Mouse (Mus musculus) right cerebral cortex, adult 18-20 months (tissue): ENCODE measurements at regions not wholly inside any gene's neighbourhood (a gene's known extent, or its start where the extent isn't known, plus 50 kb on each side); places are given as distances from the start of the nearest gene placed in this dataset.

Source experiments
- DNase-seq: peaks from one replicate; pipeline ENCODE4 v3.0.0; 2022; ENCODE audit warnings: mixed read lengths

- DNase-seq, result peak; percentile 26
Observed at GRCm38 (mm10) chr7:61615156-61615555, 731.2 kb upstream of the Ndn start.

DNA sequence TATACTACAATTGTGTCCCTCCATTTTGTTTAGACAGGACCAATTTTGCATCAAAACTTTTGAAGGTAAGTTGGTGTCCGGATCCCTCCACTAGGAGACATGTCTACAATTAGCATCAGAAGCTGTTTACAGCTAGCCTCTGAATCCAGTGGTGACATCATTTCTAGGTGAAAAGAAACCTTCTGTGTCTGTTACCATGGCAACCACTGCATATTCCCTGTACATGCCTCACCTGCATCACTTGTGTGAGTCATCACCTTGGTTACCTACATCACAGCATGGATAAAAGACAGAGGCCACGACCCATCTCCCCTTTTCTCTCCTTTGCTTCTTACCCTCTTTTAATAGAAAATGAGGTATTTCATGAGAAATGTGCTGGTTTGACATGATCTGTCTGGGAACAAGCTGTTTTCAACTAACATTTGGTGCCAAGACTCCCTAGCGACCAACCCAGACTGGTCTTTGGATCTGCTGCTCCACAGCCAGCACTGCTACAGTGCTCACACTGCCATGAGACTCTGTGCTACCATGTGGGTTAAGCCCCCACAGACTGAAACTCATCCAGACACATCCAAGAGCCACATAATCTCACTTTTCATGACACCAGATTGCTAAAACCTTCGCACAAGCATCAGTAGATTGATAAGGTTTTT is 701.4 kb upstream of the Ndn start:
- peak; percentile 0 for DNase-seq

DNA sequence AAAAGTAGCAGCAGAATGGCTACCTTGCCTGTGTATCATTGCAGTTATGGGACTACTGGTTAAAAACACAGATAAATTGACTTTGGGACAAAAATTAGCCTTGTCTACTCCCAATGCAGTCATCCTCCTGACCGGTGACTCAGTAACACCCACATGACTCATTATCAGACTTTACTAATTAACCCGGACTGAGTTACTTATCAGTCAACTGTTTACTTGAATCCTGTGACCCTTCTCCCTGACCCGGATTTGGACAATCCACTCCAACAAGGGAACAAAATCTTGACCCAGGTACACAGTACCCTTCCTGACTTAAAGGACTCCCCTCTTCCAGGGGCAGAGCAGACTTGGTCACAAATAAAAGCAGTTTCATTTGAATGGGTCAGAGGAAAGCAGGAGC is 688.3 kb upstream of the Ndn start:
- DNase-seq, result no peak

GRCm38 (mm10) chr7:61683080-61683479 is 663.3 kb upstream of the Ndn start:
- DNase-seq, result peak; percentile 29

- peak; percentile 39 for DNase-seq
Observed at GRCm38 (mm10) chr7:61685052-61685655, 661.2 kb upstream of the Ndn start.

DNA sequence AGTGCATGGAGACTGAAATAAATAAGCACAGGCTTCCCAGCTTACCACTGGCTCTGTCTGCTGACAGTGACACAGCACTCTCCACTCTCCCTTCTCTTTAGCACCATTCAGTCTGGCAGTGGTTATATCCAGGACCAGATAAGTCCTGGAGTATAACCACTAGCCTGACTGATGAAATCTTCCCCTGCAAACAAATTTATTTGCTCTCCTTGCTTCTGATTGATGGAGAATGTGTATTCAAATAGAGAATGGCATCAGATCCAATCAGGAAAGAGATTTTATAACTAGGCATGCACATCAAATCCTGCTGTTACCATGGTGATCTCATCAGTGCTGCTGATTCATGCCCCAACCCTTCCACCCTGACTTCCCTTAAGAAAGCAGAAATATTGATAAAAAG is 620.2 kb upstream of the Ndn start:
- peak; percentile 29 for DNase-seq

DNA sequence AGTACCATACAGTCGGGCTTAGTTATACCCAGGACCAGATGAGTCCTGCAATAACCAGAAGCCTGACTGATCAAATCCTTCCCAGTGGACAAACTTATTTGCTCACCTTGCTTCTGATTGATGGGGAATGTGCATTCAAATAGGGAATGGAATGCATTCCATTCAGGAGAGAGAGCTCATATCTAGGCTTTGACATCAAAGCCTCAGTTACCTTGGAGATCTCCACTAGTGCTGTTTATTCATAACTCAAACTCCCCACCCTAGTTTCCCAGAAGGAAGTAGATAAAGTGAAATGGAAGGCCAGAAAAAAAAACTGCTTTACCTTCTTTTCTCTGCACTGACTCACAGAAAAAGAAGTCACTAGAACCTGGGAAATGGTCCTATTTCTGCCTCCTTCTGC is 608.9 kb upstream of the Ndn start:
- no peak for DNase-seq

DNA sequence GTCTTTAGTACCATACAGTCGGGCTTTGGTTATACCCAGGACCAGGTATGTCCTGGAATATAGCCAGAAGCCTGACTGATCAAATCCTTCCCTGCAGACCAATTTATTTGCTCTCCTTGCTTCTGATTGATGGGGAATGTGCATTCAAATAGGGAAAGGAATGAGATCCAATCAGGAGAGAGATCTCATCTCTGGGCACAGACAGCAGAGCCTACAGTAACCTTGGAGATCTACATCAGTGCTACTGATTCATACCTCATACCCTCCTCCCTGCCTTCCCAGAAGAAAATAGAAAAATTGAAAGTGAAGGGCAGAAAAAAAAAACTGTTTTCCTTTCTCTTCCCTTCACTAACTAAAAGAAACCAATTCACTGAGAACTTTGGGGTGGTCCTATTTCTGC is 607.0 kb upstream of the Ndn start:
- DNase-seq, result peak; percentile 57

DNA sequence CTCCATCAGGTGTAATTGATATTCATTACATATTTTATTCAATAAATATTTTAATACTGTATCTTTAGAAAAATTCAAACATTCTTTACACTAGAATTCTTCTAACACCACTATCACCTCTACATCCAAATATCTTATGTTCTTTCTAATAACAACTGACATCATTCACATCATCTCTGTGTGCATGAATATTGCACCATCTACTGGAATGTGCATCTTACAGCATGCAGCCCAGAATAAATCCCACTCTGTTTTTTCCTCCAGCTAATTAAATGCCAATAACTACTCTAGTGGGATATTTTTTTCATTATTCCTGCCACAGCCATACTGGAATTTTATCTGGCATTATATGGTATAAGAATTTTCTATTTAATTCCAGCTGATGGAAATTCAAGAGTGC is 576.5 kb upstream of the Ndn start:
- no peak for DNase-seq

DNA sequence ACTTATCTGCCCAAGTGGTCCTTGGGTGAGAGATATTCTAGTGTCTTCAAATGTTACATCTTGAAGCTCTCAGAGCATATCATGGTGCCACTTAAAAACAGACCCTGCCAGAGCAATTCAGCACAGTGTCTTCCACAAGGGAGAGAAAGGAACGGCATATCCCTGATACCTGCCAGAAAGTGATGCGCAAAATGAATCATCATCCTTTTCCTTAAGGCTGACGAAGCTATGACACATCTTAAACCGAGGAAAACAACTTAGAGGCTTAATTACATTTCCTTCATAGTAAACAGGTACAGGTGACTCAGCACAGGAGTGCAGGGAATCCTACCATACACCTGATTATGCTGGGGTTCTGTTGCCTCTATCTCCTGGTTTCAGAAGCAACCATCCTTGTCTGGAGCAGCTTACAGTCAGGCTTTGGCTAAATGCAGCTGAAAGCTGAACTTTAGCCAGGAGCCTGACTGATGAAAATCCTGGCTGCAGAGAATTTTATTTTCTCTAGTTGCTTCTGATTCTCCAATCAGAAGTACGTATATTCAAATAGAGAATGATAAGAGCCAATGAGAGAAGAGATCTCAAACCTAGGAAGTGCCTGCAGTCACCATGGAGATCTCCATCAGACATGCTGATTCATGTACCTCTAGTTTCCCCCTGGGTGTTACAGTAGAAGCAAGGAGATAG is 556.1 kb upstream of the Ndn start:
- peak; percentile 24 for DNase-seq

GRCm38 (mm10) chr7:61836827-61837226 is 509.5 kb upstream of the Ndn start:
- DNase-seq, result no peak

GRCm38 (mm10) chr7:61837240-61837639 is 509.1 kb upstream of the Ndn start:
- peak; percentile 66 for DNase-seq

- DNase-seq, result no peak
Observed at GRCm38 (mm10) chr7:61851949-61852348, 494.4 kb upstream of the Ndn start.

- peak; percentile 13 for DNase-seq
Observed at GRCm38 (mm10) chr7:61864517-61864916, 481.9 kb upstream of the Ndn start.

DNA sequence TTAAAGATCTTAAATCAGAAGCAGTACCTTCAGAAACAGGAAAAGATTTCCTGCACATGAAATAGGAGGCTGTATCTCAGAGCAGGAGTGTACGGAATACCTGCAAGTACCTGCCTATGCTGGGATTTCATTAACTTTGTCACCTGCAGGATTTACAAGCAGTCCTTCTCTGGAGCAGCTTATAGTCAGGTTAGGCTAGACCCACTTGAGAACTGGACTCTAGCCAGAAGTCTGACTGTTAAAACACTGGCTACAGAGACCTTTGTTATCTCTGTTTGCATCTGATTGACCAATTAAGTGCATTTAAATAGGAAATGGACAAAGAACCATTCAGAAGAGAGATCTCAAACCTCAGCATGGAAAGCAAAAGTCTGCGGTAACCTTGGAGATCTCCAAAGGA is 480.0 kb upstream of the Ndn start:
- DNase-seq, result no peak

DNA sequence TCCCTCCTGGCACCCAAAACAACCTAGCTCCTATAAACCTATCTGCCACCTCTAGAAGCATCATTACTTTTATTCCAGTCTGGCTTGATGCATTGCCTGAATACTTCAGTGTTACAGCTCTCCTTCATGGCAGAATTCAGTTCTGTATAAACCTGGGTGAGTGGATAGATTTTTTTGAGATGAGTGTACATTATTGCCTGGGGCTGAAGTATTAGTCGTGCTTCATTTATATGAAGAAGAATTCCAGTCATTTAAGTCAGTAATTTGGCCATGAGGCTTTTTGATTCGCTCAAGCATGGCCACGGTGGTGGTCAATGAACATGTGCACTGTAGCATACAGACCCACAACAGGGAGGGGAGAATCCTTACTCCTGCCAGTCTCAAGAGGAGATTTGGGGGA is 470.1 kb upstream of the Ndn start:
- no peak for DNase-seq

DNA sequence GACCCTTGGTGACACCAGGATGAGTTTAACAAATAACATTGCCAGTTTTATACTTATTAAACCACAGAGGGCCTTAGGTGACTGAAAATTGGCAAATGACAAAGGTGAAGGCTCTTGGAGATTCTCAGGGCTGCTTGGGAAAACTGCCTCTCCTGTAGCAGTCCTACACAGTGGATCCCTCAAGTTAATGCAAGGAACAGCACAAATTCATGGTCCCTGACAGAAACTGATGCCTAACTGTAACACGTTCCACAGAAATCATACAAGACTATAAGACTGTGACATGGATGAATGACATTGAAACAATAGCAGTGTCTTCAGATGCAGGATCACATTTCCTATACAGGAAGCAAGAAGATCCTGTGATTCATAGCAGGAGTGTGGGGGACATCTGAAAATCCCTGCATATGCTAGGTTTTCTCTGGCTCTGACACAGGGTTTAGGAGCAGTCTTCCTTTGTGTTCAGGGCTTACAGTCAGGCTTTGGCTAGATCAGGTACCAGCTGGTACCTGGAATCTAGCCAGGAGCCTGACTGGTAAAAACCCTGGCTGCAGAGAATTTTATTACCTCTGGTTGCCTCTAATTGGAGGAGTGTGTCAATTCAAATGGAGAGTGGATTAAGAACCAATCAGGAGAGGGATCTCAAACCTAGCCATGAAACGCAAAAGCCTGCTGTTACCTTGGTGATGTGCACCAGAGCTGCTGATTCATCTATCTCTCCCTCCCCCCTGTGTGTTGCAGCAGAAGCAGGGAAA is 468.9 kb upstream of the Ndn start:
- DNase-seq, result peak; percentile 85

DNA sequence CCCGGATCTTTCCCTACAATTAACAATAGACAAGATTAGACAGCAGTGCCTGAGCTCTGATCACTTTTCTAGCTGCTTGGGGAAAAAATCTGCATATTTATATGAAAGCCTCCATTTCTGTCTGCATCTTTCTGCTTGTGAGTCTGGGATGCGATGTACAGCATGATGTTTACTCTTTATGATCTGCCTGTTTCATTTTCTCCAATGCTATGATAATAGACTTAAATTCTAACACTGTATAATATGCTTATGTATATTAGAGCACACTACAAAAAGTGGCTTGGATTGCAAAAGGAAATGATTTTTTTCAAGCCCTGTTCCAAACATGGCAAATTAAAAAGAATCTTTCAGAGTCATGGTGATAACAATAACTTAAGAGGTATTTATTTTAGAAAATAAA is 468.3 kb upstream of the Ndn start:
- DNase-seq, result no peak

GRCm38 (mm10) chr7:61878585-61878984 is 467.8 kb upstream of the Ndn start:
- no peak for DNase-seq
